Mouse (Mus musculus) stomach, embryonic 16.5 days (tissue): ENCODE results near the gene Car5b. TPM values are rescaled to one million over a fixed set of nuclear protein-coding genes. Genes with fewer than 3 reads are reported as not detected.
A peak's percentile ranks its signal among the peaks of the same experiment; 100 is the strongest.

Experiments
- ATAC-seq: fragments of 200-750 bp; cut with Nextera tagmentation; 2 replicates; pipeline ENCODE4 v1.8.0; 2017; ENCODE audit warnings: moderate number of reproducible peaks, moderate TSS enrichment; ENCODE audit not compliant: insufficient read depth, low FRiP score
- H3K27ac ChIP-seq: fragments of 300-500 bp; sonication (generic); 2 replicates; pipeline ENCODE4 v1.5.1; 2014; ENCODE audit warnings: low read length
- H3K27me3 ChIP-seq: fragments of 300-500 bp; sonication (generic); 2 replicates; pipeline ENCODE4 v1.6.1; 2014; ENCODE audit warnings: low read length, control low read depth, mixed read lengths; ENCODE audit not compliant: control insufficient read depth, insufficient read depth
- H3K36me3 ChIP-seq: fragments of 300-500 bp; sonication (generic); 2 replicates; pipeline ENCODE4 v1.6.1; 2014; ENCODE audit warnings: low read length; ENCODE audit not compliant: control insufficient read depth, insufficient read depth
- H3K4me1 ChIP-seq: fragments of 300-500 bp; sonication (generic); 2 replicates; pipeline ENCODE4 v1.6.1; 2014; ENCODE audit warnings: low read length, control low read depth, mixed read lengths; ENCODE audit not compliant: control insufficient read depth, insufficient read depth
- H3K4me2 ChIP-seq: fragments of 300-500 bp; sonication (generic); 2 replicates; pipeline ENCODE4 v1.6.1; 2014; ENCODE audit warnings: low read depth, low read length, mixed read lengths
- H3K4me3 ChIP-seq: fragments of 300-500 bp; sonication (generic); replicated peaks from 2 replicates; pipeline ENCODE4 v1.5.1; 2014; ENCODE audit warnings: mild to moderate bottlenecking, low read length
- H3K9ac ChIP-seq: fragments of 300-500 bp; sonication (generic); 2 replicates; pipeline ENCODE4 v1.6.1; 2014; ENCODE audit warnings: low read length
- H3K9me3 ChIP-seq: fragments of 300-500 bp; sonication (generic); replicated peaks from 2 replicates; pipeline ENCODE4 v1.6.1; 2016; ENCODE audit warnings: low read length, control low read depth; ENCODE audit not compliant: control insufficient read depth
- WGBS: fragments of 180-500 bp; shearing (Covaris S2); extraction: QIAGEN DNeasy Blood & Tissue Kit; methylation state at CpG from one replicate; pipeline ENCODE4 v1.1.7; 2014; 5-methylcytosine and 5-hydroxymethylcytosine counted together
- polyA plus RNA-seq: library from polyadenylated mRNA; unstranded; fragments of >200 nt; fragmentation: Nextera tagmentation; extraction: Ambion mirVana; gene quantifications from 2 replicates; pipeline ENCODE4 v1.2.1, GENCODE M21; 2015

Car5b gene
- polyA plus RNA-seq, 1 experiment from 2014 or later = 3.0 TPM

- 55% methylated on average over 3 of the region's 3 CpGs for WGBS
- H3K4me3 ChIP-seq = no peak overlapping the region
- no peak overlapping the region for H3K9ac ChIP-seq
- no peak overlapping the region for H3K27ac ChIP-seq
- H3K4me2 ChIP-seq = no peak overlapping the region
- H3K36me3 ChIP-seq = no peaks in the 10 kb centered on the region
- ATAC-seq = no peak
- H3K9me3 ChIP-seq = no peaks in the 10 kb centered on the region
- H3K27me3 ChIP-seq = no peaks in the 10 kb centered on the region; the same call in 1 of the 2 replicates
- no peaks in the 10 kb centered on the region for H3K4me1 ChIP-seq
Measured at GRCm38 (mm10) chrX:163987718-163988374, 40.0 kb downstream of the Car5b start.

- Histone ChIP-seq H3K9ac (no peak overlapping the region), H3K4me1 (no peaks in the 10 kb centered on the region), H3K27ac (no peak overlapping the region), H3K27me3 (no peaks in the 10 kb centered on the region; the same call in 1 of the 2 replicates), H3K4me2 (no peak overlapping the region), H3K4me3 (no peak overlapping the region), H3K9me3 (no peaks in the 10 kb centered on the region), H3K36me3 (no peaks in the 10 kb centered on the region)
- WGBS = 72% methylated on average over 6 of the region's 6 CpGs
- no peak for ATAC-seq
Measured at GRCm38 (mm10) chrX:163982129-163982528, 45.7 kb downstream of the Car5b start.

- H3K4me1 ChIP-seq = no peaks in the 10 kb centered on the region
- no peaks in the 10 kb centered on the region; the same call in 1 of the 2 replicates for H3K27me3 ChIP-seq
- H3K27ac ChIP-seq = no peak overlapping the region
- WGBS = 48% methylated on average over 4 of the region's 4 CpGs
- H3K36me3 ChIP-seq = no peaks in the 10 kb centered on the region
- H3K9ac ChIP-seq = no peak overlapping the region
- ATAC-seq = no peak
- H3K4me3 ChIP-seq = no peak overlapping the region
- H3K9me3 ChIP-seq = no peaks in the 10 kb centered on the region
- H3K4me2 ChIP-seq = no peak overlapping the region
Measured at GRCm38 (mm10) chrX:163981500-163981899, 46.3 kb downstream of the Car5b start.

GRCm38 (mm10) chrX:163981092-163981491, 46.7 kb downstream of the Car5b start:
- 85% methylated on average over 1 of the region's 1 CpGs for WGBS
- Histone ChIP-seq H3K36me3 (no peaks in the 10 kb centered on the region), H3K4me3 (no peak overlapping the region), H3K27ac (no peak overlapping the region), H3K4me1 (no peaks in the 10 kb centered on the region), H3K9ac (no peak overlapping the region), H3K4me2 (no peak overlapping the region), H3K27me3 (no peaks in the 10 kb centered on the region; the same call in 1 of the 2 replicates), H3K9me3 (no peaks in the 10 kb centered on the region)
- no peak for ATAC-seq

GRCm38 (mm10) chrX:163958467-163958875, 69.3 kb downstream of the Car5b start, which contains the start of gene Zrsr2:
Zrsr2 (minus strand) TSS chrX:163958661.
- ATAC-seq = peak; percentile 97
- Histone ChIP-seq H3K9ac (peak within 1 kb of the TSS; percentile 86), H3K36me3 (0 out of 2 replicates have a peak, but pooled peaks cover under 1% of the 10 kb centered on the region), H3K4me1 (peaks cover 2% of the 10 kb centered on the region; the same call in 1 of the 2 replicates), H3K27me3 (no peaks in the 10 kb centered on the region; the same call in 1 of the 2 replicates), H3K9me3 (no peaks in the 10 kb centered on the region), H3K4me3 (peak within 1 kb of the TSS; percentile 72), H3K4me2 (peak within 1 kb of the TSS; percentile 59), H3K27ac (peak within 1 kb of the TSS; percentile 99)
- 12% methylated on average over 29 of the region's 29 CpGs for WGBS

GRCm38 (mm10) chrX:163957803-163958466, 69.9 kb downstream of the Car5b start:
- peak overlapping the region; percentile 72 for H3K4me3 ChIP-seq

GRCm38 (mm10) chrX:163957381-163957780, 70.4 kb downstream of the Car5b start:
- Histone ChIP-seq H3K27me3 (no peaks in the 10 kb centered on the region; the same call in 1 of the 2 replicates), H3K27ac (peak overlapping the region; percentile 99; the same call in 1 of the 2 replicates), H3K9me3 (no peaks in the 10 kb centered on the region), H3K9ac (peak overlapping the region; percentile 86), H3K36me3 (0 out of 2 replicates have a peak, but pooled peaks cover 2% of the 10 kb centered on the region), H3K4me2 (peak overlapping the region; percentile 59), H3K4me1 (peaks cover 2% of the 10 kb centered on the region; the same call in 1 of the 2 replicates), H3K4me3 (peak overlapping the region; percentile 72)
- WGBS = 27% methylated on average over 12 of the region's 12 CpGs
- no peak for ATAC-seq

More at GRCm38 (mm10) chrX:163957803-163958466, 69.9 kb downstream of the Car5b start:
- Histone ChIP-seq H3K27ac (peak overlapping the region; percentile 99), H3K4me1 (peaks cover 2% of the 10 kb centered on the region; the same call in 1 of the 2 replicates), H3K27me3 (no peaks in the 10 kb centered on the region; the same call in 1 of the 2 replicates), H3K4me2 (peak overlapping the region; percentile 59), H3K9me3 (no peaks in the 10 kb centered on the region), H3K9ac (peak overlapping the region; percentile 86), H3K36me3 (no peaks in the 10 kb centered on the region)
- 13% methylated on average over 49 of the region's 67 CpGs for WGBS
- peak; percentile 93 for ATAC-seq

GRCm38 (mm10) chrX:163951618-163952017, 76.2 kb downstream of the Car5b start:
- ATAC-seq = no peak
- Histone ChIP-seq H3K9me3 (no peaks in the 10 kb centered on the region), H3K4me2 (no peak overlapping the region), H3K4me3 (no peak overlapping the region), H3K4me1 (no peaks in the 10 kb centered on the region), H3K27me3 (peaks cover 2% of the 10 kb centered on the region; the same call in 1 of the 2 replicates), H3K9ac (no peak overlapping the region), H3K36me3 (0 out of 2 replicates have a peak, but pooled peaks cover 6% of the 10 kb centered on the region), H3K27ac (no peak overlapping the region)
- WGBS = 83% methylated on average over 1 of the region's 1 CpGs

- no peaks in the 10 kb centered on the region for H3K4me1 ChIP-seq
- H3K4me2 ChIP-seq = no peak overlapping the region
- no peak overlapping the region for H3K4me3 ChIP-seq
- WGBS = 90% methylated on average over 3 of the region's 3 CpGs
- no peak overlapping the region for H3K27ac ChIP-seq
- 0 out of 2 replicates have a peak, but pooled peaks cover 2% of the 10 kb centered on the region for H3K36me3 ChIP-seq
- no peak for ATAC-seq
- H3K9me3 ChIP-seq = no peaks in the 10 kb centered on the region
- peaks cover 6% of the 10 kb centered on the region; the same call in 1 of the 2 replicates for H3K27me3 ChIP-seq
- no peak overlapping the region for H3K9ac ChIP-seq
Measured at GRCm38 (mm10) chrX:163944381-163944780, 83.4 kb downstream of the Car5b start.
